Mouse (Mus musculus): ENCODE results near the gene Vav2.

- no peak for TF ChIP-seq ZNF384 (IDR thresholded peaks at IDR 0.05; ENCODE audit: low read depth, low read length)
- TF ChIP-seq MAFK (IDR thresholded peaks at IDR 0.05; ENCODE audit: insufficient read depth, low read depth, low read length): no peak
- TF ChIP-seq ZC3H11A (IDR thresholded peaks at IDR 0.05; ENCODE audit: borderline replicate concordance, low read depth, low read length): no peak
Measured at GRCm38 (mm10) chr2:27327076-27327475, 99.8 kb downstream of the Vav2 start.

All from ES-E14 (cell line).